Mouse (Mus musculus) forebrain, embryonic 13.5 days (tissue): ENCODE data around the gene Sf3b2. TPM values are rescaled to one million over a fixed set of nuclear protein-coding genes. Genes with fewer than 3 reads are reported as not detected.
A peak's percentile ranks its signal among the peaks of the same experiment; 100 is the strongest.
"Not testable (repeated sequence)": the region's sequence is repeated elsewhere in the genome, so short reads cannot be mapped to it uniquely, and the experiment has no call there.

Experiments
- ATAC-seq: fragments of 200-750 bp; cut with Nextera tagmentation; 2 replicates; pipeline ENCODE4 v1.8.0; 2017
- H3K27ac ChIP-seq: fragments of 300-500 bp; sonication (generic); 2 replicates; pipeline ENCODE4 v1.5.1; 2015; ENCODE audit warnings: inconsistent platforms, mild to moderate bottlenecking, moderate library complexity
- H3K27me3 ChIP-seq: fragments of 300-500 bp; sonication (generic); 2 replicates; pipeline ENCODE4 v1.6.1; 2015; ENCODE audit warnings: mild to moderate bottlenecking, inconsistent platforms
- H3K36me3 ChIP-seq: fragments of 300-500 bp; sonication (generic); 2 replicates; pipeline ENCODE4 v1.6.1; 2015; ENCODE audit warnings: mild to moderate bottlenecking, inconsistent platforms; ENCODE audit not compliant: poor library complexity, severe bottlenecking
- H3K4me1 ChIP-seq: fragments of 300-500 bp; sonication (generic); 2 replicates; pipeline ENCODE4 v1.6.1; 2015; ENCODE audit warnings: inconsistent platforms
- H3K4me2 ChIP-seq: fragments of 300-500 bp; sonication (generic); 2 replicates; pipeline ENCODE4 v1.6.1; 2015; ENCODE audit warnings: inconsistent platforms, mild to moderate bottlenecking, moderate library complexity
- H3K4me3 ChIP-seq: fragments of 300-500 bp; sonication (generic); 2 replicates; pipeline ENCODE4 v1.5.1; 2015; ENCODE audit warnings: mild to moderate bottlenecking, inconsistent platforms
- H3K9ac ChIP-seq: fragments of 300-500 bp; sonication (generic); 2 replicates; pipeline ENCODE4 v1.6.1; 2015; ENCODE audit warnings: mild to moderate bottlenecking, inconsistent platforms
- H3K9me3 ChIP-seq: fragments of 300-500 bp; sonication (generic); replicated peaks from 2 replicates; pipeline ENCODE4 v1.6.1; 2016; ENCODE audit warnings: inconsistent platforms
- WGBS: fragments of 180-500 bp; shearing (Covaris S2); methylation state at CpG from one replicate; pipeline ENCODE4 v1.1.7; 2015; 5-methylcytosine and 5-hydroxymethylcytosine counted together
- polyA plus RNA-seq: library from polyadenylated mRNA; unstranded; fragments of >200 nt; fragmentation: Nextera tagmentation; extraction: Ambion mirVana; gene quantifications from 2 replicates; pipeline ENCODE4 v1.2.1, GENCODE M21; 2015

The Sf3b2 gene
- polyA plus RNA-seq, 1 experiment from 2014 or later = 428 TPM

DNA sequence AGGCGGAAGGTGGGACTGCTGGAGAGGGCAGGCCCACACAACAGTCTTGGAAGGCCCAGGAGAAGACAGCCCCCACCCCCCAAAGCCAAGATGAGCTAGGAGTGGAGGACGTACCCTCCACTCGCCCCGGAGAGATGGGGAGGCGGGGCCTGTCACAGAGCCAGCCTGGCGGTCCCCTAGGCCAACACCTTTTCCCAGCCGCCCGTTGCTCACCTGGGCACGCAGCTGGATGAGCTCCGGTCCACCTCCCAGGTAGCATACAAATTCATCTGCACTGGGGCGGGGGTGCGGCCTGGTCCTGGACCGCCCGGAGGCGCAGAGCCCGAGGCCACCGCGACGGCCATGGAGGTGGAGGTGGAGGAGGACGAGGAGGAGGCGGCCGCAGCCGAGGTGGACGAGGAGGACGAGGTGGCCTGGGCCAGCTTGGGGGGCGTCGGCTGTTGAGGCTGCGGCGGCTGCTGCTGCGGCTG, 22.9 kb downstream of the Sf3b2 start:
- Histone ChIP-seq H3K4me2 (peak overlapping the region; percentile 89), H3K4me1 (peaks cover 34% of the 10 kb centered on the region), H3K27me3 (no peaks in the 10 kb centered on the region), H3K27ac (peak overlapping the region; percentile 86), H3K4me3 (peak overlapping the region; percentile 93), H3K9ac (peak overlapping the region; percentile 94), H3K9me3 (no peaks in the 10 kb centered on the region), H3K36me3 (peaks cover 34% of the 10 kb centered on the region)
- peak; percentile 65 for ATAC-seq
- WGBS = 0% methylated on average over 19 of the region's 30 CpGs

DNA sequence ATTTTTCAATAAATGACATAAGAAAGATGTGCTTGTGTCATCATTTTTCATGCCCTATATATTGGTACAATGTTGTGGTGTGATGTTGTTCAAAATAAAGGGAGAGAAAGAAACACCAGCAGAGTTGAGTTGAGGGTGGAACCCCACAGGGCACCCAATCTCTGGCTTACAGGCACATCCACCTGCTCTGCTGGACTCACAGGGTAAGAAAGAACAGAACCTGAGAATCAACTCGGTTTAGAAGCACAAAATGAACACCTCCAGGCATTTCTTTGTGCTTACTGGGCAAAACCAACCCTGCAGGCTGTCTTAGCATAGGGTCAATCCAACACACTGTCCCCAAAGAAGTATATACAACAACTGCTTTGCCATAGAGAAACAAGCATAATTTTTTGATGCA, 23.8 kb downstream of the Sf3b2 start:
- Histone ChIP-seq H3K27me3 (no peaks in the 10 kb centered on the region), H3K4me1 (peaks cover 34% of the 10 kb centered on the region), H3K27ac (no peak overlapping the region), H3K4me3 (peak overlapping the region; percentile 93), H3K4me2 (peak overlapping the region; percentile 89), H3K36me3 (peaks cover 27% of the 10 kb centered on the region), H3K9me3 (no peaks in the 10 kb centered on the region), H3K9ac (peak overlapping the region; percentile 17; the same call in 1 of the 2 replicates)
- no peak for ATAC-seq
- WGBS = 44% methylated on average over 1 of the region's 1 CpGs

DNA sequence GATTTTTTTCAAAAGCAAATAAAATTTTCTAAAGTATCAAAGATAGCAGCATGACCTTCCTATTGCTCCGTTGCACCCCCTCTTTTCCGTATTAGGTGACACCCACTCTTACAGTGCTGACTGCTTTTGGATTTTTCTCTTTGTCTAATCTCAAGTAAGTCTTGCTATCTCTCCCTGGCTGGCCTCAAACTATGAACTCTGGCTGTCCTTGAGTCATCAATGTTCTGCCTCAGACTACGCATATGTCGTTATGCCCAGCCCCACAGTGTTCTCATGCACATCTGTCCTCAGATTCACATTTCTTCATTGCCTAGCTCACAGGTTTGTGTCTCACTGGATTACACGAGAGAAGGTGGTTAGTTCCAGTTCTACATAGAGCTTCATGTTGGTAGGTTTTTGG, 25.9 kb downstream of the Sf3b2 start:
- H3K4me1 ChIP-seq = peaks cover 34% of the 10 kb centered on the region
- WGBS = 89% methylated on average over 5 of the region's 5 CpGs
- no peaks in the 10 kb centered on the region for H3K27me3 ChIP-seq
- H3K4me3 ChIP-seq = no peak overlapping the region
- H3K27ac ChIP-seq = no peak overlapping the region
- peaks cover 8% of the 10 kb centered on the region for H3K36me3 ChIP-seq
- no peak overlapping the region for H3K9ac ChIP-seq
- H3K4me2 ChIP-seq = no peak overlapping the region
- H3K9me3 ChIP-seq = no peaks in the 10 kb centered on the region
- no peak for ATAC-seq

DNA sequence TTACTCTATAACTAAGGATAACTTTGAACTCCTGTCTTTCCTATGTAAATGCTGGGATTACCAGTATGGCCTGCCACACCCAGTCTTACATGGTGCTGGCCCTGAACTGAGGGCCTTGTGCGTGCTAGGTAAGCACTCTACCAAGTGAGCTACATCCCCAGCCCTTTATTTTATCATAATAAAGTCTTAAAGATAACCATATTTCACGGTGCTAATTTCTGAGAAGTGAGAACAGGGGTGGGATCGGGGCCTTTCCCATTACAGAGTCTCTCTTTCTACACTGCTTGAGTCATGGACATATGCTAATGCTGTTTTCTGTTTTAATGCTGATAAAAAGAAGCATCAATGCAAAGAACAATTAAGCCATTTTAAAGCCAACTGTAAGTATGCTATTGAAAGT, 26.4 kb downstream of the Sf3b2 start:
- H3K27ac ChIP-seq = no peak overlapping the region
- H3K9ac ChIP-seq = no peak overlapping the region

DNA sequence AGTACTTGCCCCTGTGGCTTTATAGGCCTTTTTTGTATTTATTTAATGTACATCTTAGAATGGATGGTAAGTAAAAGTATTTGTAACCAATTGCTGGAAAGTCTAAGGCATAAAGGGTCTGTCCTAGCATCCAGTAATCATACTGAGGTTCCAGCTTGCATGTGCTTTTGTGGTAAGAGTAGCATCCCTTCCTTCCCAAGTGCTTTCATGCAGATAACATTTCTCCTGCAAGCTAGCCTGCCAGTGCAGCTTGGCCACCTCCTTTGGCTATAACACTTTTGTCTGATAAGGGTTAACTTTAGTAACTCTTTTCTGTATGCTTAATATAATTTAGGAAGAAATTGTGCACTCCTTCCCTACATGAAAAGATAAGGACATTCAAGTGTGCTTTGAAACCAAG, 27.2 kb downstream of the Sf3b2 start:
- no peaks in the 10 kb centered on the region for H3K27me3 ChIP-seq
- no peaks in the 10 kb centered on the region for H3K9me3 ChIP-seq
- no peak overlapping the region for H3K9ac ChIP-seq
- no peak for ATAC-seq
- H3K4me3 ChIP-seq = no peak overlapping the region
- H3K4me2 ChIP-seq = no peak overlapping the region
- H3K27ac ChIP-seq = no peak overlapping the region
- peaks cover 25% of the 10 kb centered on the region for H3K4me1 ChIP-seq
- no peaks in the 10 kb centered on the region for H3K36me3 ChIP-seq

More for the DNA sequence above, 26.4 kb downstream of the Sf3b2 start:
- H3K4me1 ChIP-seq = peaks cover 32% of the 10 kb centered on the region
- ATAC-seq = no peak
- no peaks in the 10 kb centered on the region for H3K27me3 ChIP-seq
- H3K36me3 ChIP-seq = peaks cover 2% of the 10 kb centered on the region
- 90% methylated on average over 3 of the region's 3 CpGs for WGBS
- H3K4me3 ChIP-seq = no peak overlapping the region
- no peaks in the 10 kb centered on the region for H3K9me3 ChIP-seq
- H3K4me2 ChIP-seq = no peak overlapping the region

DNA sequence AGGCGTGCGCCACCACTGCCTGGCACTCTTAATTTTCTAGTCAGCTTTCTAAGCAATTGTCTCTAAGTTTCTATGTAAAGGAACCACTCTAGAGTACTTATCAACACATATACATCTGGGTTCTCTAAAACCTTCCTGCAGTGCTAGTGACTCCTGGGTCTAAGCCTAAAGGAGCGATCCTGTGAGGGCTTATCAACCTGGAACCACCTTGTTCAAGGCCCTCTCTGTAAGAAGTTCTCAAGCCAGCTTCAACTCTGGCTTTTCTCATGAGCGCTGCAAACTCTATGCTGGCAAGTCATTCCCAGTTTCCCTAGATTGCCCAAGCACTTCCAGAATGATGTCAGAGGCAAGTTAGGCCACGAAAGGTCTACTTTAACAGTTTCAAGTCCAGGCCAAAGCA, 28.2 kb downstream of the Sf3b2 start:
- peaks cover 21% of the 10 kb centered on the region for H3K4me1 ChIP-seq
- no peak for ATAC-seq
- no peaks in the 10 kb centered on the region for H3K36me3 ChIP-seq
- WGBS = 97% methylated on average over 5 of the region's 5 CpGs
- H3K27me3 ChIP-seq = no peaks in the 10 kb centered on the region
- no peaks in the 10 kb centered on the region for H3K9me3 ChIP-seq
- no peak overlapping the region for H3K4me2 ChIP-seq
- no peak overlapping the region for H3K9ac ChIP-seq
- no peak overlapping the region for H3K4me3 ChIP-seq
- H3K27ac ChIP-seq = no peak overlapping the region

DNA sequence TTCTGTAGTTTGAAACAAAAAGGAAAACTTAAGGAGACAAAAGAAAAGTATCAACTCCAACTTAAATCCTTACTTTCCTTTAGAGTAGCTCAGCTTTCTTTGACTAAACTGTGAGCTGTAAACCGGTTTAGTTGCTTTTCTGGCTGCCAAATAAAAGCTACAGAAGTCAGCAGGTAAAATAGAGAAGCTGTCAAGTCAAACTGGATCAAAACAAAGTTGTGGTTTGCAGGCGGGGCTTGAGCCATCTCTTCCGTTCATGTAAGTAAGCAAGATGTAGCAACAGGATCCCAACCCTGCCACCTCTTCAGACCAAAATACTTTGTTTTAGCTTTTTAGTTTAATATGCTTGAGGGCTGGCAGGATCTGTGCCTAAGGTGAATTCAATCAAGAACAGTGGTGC, 38.1 kb downstream of the Sf3b2 start:
- Histone ChIP-seq H3K27ac (no peak overlapping the region), H3K4me1 (no peaks in the 10 kb centered on the region), H3K4me3 (no peak overlapping the region), H3K9ac (no peak overlapping the region), H3K4me2 (no peak overlapping the region), H3K9me3 (no peaks in the 10 kb centered on the region), H3K27me3 (no peaks in the 10 kb centered on the region), H3K36me3 (peaks cover 5% of the 10 kb centered on the region)
- WGBS = 58% methylated on average over 3 of the region's 3 CpGs
- no peak for ATAC-seq

DNA sequence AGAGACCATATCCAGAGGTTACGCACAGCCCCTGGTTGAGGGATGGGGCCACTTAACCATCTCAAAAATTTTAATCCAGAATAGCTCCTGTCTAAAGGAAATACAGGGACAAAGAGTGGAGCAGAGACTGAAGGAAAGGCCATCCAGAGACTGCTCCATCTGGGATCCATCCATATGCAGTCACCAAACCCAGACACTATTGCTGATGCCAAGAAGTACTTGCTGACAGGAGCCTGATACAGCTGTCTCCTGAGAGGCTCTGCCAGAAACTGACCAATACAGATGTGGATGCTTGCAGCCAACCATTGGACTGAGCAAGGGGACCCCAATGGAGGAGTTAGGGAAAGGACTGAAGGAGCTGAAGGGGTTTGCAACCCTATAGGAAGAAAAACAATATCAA, 58.3 kb downstream of the Sf3b2 start:
- H3K4me2 ChIP-seq, H3K4me1 ChIP-seq, H3K27me3 ChIP-seq, H3K9ac ChIP-seq, H3K9me3 ChIP-seq, H3K27ac ChIP-seq, H3K36me3 ChIP-seq, ATAC-seq, H3K4me3 ChIP-seq: not testable (repeated sequence)
- WGBS = 100% methylated on average over 1 of the region's 1 CpGs

DNA sequence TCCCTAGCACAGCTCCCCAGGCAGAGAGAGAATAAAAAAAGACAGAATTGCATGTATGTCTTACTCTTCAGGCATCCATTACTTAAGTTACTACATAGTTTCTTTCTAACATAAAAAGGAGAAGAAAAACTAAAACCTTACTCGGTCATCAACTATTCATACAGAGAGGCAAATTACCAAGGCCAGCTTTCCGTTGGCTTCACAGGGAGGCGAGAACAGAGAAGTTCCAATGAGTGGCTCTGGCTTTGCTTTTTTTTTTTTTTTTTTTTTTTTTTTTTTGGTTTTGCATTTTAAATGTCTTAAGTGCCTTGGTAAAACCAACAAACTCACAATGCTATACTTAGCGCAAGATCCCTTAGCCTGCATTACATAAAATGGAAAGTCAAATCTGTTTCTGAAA, 62.6 kb downstream of the Sf3b2 start:
- Histone ChIP-seq H3K9ac (no peak overlapping the region), H3K4me3 (no peak overlapping the region), H3K36me3 (no peaks in the 10 kb centered on the region), H3K27ac (no peak overlapping the region), H3K4me1 (no peaks in the 10 kb centered on the region), H3K4me2 (no peak overlapping the region), H3K9me3 (no peaks in the 10 kb centered on the region), H3K27me3 (no peaks in the 10 kb centered on the region)
- no peak for ATAC-seq
- 90% methylated on average over 4 of the region's 4 CpGs for WGBS

DNA sequence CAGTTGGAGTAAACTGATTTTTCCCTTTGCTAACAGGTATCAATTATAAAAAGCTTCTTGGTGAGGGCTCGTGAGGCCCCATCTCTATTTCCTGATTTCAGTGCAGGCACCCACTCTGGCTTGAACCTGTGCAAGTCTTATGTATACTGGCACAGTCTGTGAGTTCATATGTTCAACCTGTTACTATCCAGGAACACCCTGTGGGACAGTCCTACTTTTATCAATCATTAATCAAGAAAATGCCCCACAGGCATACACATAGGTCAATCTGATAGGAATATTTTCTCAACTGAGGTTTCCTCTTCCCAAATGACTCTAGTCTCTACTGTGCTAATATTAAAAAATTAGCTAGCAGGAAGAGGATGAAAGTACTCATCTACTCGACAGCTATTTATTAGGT, 65.1 kb downstream of the Sf3b2 start:
- Histone ChIP-seq H3K27ac (no peak overlapping the region), H3K36me3 (no peaks in the 10 kb centered on the region), H3K4me1 (no peaks in the 10 kb centered on the region), H3K9ac (no peak overlapping the region), H3K9me3 (no peaks in the 10 kb centered on the region), H3K4me2 (no peak overlapping the region), H3K27me3 (no peaks in the 10 kb centered on the region), H3K4me3 (no peak overlapping the region)
- no peak for ATAC-seq
- 93% methylated on average over 2 of the region's 2 CpGs for WGBS

DNA sequence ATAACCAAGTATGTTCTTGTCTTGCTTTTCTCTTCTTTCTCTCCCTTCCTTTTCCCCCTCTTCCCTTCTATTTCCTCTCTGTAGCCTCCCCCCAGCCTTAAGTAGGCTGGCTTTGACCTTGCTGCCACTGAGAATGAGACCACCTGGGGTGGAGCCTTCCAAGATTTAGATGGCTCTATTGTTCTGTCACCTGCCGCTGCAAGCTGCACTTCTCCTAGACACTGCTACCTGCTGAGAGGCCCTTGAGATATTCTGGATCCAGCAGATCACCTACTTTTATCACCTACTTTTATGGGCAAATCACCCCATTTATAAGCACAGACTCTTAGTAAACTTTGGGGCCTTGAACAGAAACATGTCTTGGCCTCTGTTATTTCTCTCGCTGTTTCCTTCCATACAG, 70.6 kb downstream of the Sf3b2 start:
- no peaks in the 10 kb centered on the region; the same call in 1 of the 2 replicates for H3K36me3 ChIP-seq
- whole genome bisulfite sequencing = 46% methylated on average over 2 of the region's 2 CpGs

DNA sequence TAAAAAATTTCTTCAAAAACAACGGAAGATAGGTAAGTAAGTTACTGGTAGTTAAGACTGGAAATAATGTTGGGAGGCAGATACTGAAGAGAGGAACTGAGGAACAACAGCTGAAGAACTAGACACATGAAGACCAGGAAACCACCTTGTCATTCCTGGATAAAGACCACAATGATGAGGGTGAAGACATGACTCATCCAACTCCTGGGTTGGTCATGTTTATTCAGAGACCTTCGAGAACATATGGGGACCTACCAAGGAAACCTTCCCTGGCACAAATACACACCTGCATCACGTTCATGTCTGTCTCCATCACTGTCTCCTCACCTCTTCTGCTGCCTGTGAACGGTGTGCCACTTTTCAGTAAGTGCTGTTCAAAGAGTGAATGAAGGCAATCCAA, 71.2 kb downstream of the Sf3b2 start:
- Histone ChIP-seq H3K9ac (no peak overlapping the region), H3K9me3 (no peaks in the 10 kb centered on the region), H3K27me3 (no peaks in the 10 kb centered on the region), H3K27ac (no peak overlapping the region), H3K4me2 (no peak overlapping the region), H3K4me1 (no peaks in the 10 kb centered on the region), H3K4me3 (no peak overlapping the region), H3K36me3 (no peaks in the 10 kb centered on the region; the same call in 1 of the 2 replicates)
- 87% methylated on average over 4 of the region's 4 CpGs for WGBS
- ATAC-seq = no peak

More for the DNA sequence above, 70.6 kb downstream of the Sf3b2 start:
- Histone ChIP-seq H3K9ac (no peak overlapping the region), H3K4me3 (no peak overlapping the region), H3K27ac (no peak overlapping the region), H3K27me3 (no peaks in the 10 kb centered on the region), H3K4me2 (no peak overlapping the region), H3K4me1 (no peaks in the 10 kb centered on the region), H3K9me3 (no peaks in the 10 kb centered on the region)
- ATAC-seq = no peak
